Mouse (Mus musculus) kidney, embryonic 15.5 days (tissue): ENCODE data around the gene Gm44511. TPM values are rescaled to one million over a fixed set of nuclear protein-coding genes. Genes with fewer than 3 reads are reported as not detected.

Source experiments
- ATAC-seq: fragments of 200-750 bp; cut with Nextera tagmentation; replicated peaks from 2 replicates; pipeline ENCODE4 v1.8.0; 2017; ENCODE audit warnings: moderate TSS enrichment; ENCODE audit not compliant: low FRiP score
- H3K27ac ChIP-seq: fragments of 300-500 bp; sonication (generic); 2 replicates; pipeline ENCODE4 v1.5.1; 2015; ENCODE audit warnings: mild to moderate bottlenecking, inconsistent platforms
- H3K27me3 ChIP-seq: fragments of 300-500 bp; sonication (generic); 2 replicates; pipeline ENCODE4 v1.6.1; 2015; ENCODE audit warnings: inconsistent platforms
- H3K36me3 ChIP-seq: fragments of 300-500 bp; sonication (generic); 2 replicates; pipeline ENCODE4 v1.6.1; 2015; ENCODE audit warnings: inconsistent platforms
- H3K4me1 ChIP-seq: fragments of 300-500 bp; sonication (generic); 2 replicates; pipeline ENCODE4 v1.6.1; 2015; ENCODE audit warnings: inconsistent platforms
- H3K4me2 ChIP-seq: fragments of 300-500 bp; sonication (generic); 2 replicates; pipeline ENCODE4 v1.6.1; 2015; ENCODE audit warnings: moderate library complexity, mild to moderate bottlenecking, inconsistent platforms
- H3K4me3 ChIP-seq: fragments of 300-500 bp; sonication (generic); replicated peaks from 2 replicates; pipeline ENCODE4 v1.5.1; 2015; ENCODE audit warnings: mild to moderate bottlenecking, inconsistent platforms
- H3K9ac ChIP-seq: fragments of 300-500 bp; sonication (generic); 2 replicates; pipeline ENCODE4 v1.6.1; 2015; ENCODE audit warnings: mild to moderate bottlenecking, inconsistent platforms
- H3K9me3 ChIP-seq: fragments of 300-500 bp; sonication (generic); replicated peaks from 2 replicates; pipeline ENCODE4 v1.6.1; 2016; ENCODE audit warnings: inconsistent platforms
- WGBS: fragments of 180-500 bp; shearing (Covaris S2); methylation state at CpG from one replicate; pipeline ENCODE4 v1.1.7; 2015; ENCODE audit warnings: mixed read lengths; 5-methylcytosine and 5-hydroxymethylcytosine counted together
- polyA plus RNA-seq: library from polyadenylated mRNA; unstranded; fragments of >200 nt; fragmentation: Nextera tagmentation; extraction: Ambion mirVana; gene quantifications from 2 replicates; pipeline ENCODE4 v1.2.1, GENCODE M21; 2015

The Gm44511 gene
- polyA plus RNA-seq: not detected in 2 replicates

DNA sequence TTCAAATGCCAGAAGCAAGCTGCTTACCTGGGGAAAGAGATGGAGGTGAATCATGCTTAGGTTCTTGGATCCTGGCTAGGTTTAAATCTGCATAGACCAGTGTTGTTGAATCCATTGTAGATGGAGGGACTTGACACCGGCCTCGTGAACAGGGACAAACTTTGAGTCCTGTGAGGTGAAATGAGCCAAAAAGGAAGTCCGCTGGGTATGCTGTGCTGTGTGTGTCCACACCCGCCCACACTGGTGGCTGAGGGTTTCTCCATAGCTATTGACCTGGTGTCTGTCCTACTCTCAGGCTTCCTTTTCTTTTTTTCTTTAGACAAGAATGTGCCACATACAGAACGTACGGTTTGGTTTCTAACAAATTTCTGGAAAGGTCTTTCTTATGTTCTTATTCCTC, at the start of gene Gm44511, which contains the start of gene Klrb1b:
Gene Gm44511 (minus strand): TSS at position 184 of the 400 bp plus-strand sequence.
Gene Klrb1b (minus strand): TSS at position 200 of the 400 bp plus-strand sequence.
- no peaks in the 10 kb centered on the region for H3K36me3 ChIP-seq
- H3K9me3 ChIP-seq: no peaks in the 10 kb centered on the region
- no peaks in the 10 kb centered on the region for H3K27me3 ChIP-seq
- H3K9ac ChIP-seq: no peak within 1 kb of the TSS
- H3K4me1 ChIP-seq: no peaks in the 10 kb centered on the region
- no peak within 1 kb of the TSS for H3K4me2 ChIP-seq
- no peak within 1 kb of the TSS for H3K4me3 ChIP-seq
- ATAC-seq: no peak
- no peak within 1 kb of the TSS for H3K27ac ChIP-seq
- 89% methylated on average over 6 of the region's 6 CpGs for WGBS

GRCm38 (mm10) chr6:128871910-128872610, 45.9 kb upstream of the Gm44511 start:
- no peaks in the 10 kb centered on the region for H3K27me3 ChIP-seq
- no peak overlapping the region for H3K9ac ChIP-seq
- no peak for ATAC-seq
- no peak overlapping the region for H3K4me2 ChIP-seq
- H3K4me1 ChIP-seq: no peaks in the 10 kb centered on the region
- H3K9me3 ChIP-seq: no peaks in the 10 kb centered on the region
- no peak overlapping the region for H3K27ac ChIP-seq
- no peak overlapping the region for H3K4me3 ChIP-seq
- no peaks in the 10 kb centered on the region for H3K36me3 ChIP-seq
- WGBS: 92% methylated on average over 1 of the region's 1 CpGs

- Histone ChIP-seq H3K27me3 (no peaks in the 10 kb centered on the region), H3K9me3 (no peaks in the 10 kb centered on the region), H3K9ac (no peak overlapping the region), H3K27ac (no peak overlapping the region), H3K36me3 (no peaks in the 10 kb centered on the region), H3K4me2 (no peak overlapping the region), H3K4me3 (no peak overlapping the region), H3K4me1 (no peaks in the 10 kb centered on the region)
- ATAC-seq: no peak
- 13% methylated on average over 3 of the region's 3 CpGs for WGBS
Measured at GRCm38 (mm10) chr6:128868861-128869260, 42.7 kb upstream of the Gm44511 start.

- H3K4me3 ChIP-seq: no peak overlapping the region
- H3K27me3 ChIP-seq: no peaks in the 10 kb centered on the region
Measured at GRCm38 (mm10) chr6:128857976-128858375, 31.9 kb upstream of the Gm44511 start.

GRCm38 (mm10) chr6:128856250-128856649, 30.1 kb upstream of the Gm44511 start:
- Histone ChIP-seq H3K4me1 (0 out of 2 replicates have a peak, but pooled peaks cover 4% of the 10 kb centered on the region), H3K27me3 (no peaks in the 10 kb centered on the region), H3K4me2 (no peak overlapping the region), H3K4me3 (no peak overlapping the region), H3K36me3 (no peaks in the 10 kb centered on the region), H3K9ac (no peak overlapping the region), H3K27ac (no peak overlapping the region), H3K9me3 (no peaks in the 10 kb centered on the region)
- 51% methylated on average over 5 of the region's 5 CpGs for WGBS
- ATAC-seq: peak; percentile 80

More at GRCm38 (mm10) chr6:128857976-128858375, 31.9 kb upstream of the Gm44511 start:
- no peak for ATAC-seq
- Histone ChIP-seq H3K36me3 (no peaks in the 10 kb centered on the region), H3K4me1 (0 out of 2 replicates have a peak, but pooled peaks cover 4% of the 10 kb centered on the region), H3K27ac (no peak overlapping the region), H3K9ac (no peak overlapping the region), H3K9me3 (no peaks in the 10 kb centered on the region), H3K4me2 (no peak overlapping the region)
- 89% methylated on average over 2 of the region's 2 CpGs for WGBS

- Histone ChIP-seq H3K9me3 (no peaks in the 10 kb centered on the region), H3K4me2 (no peak overlapping the region), H3K4me1 (0 out of 2 replicates have a peak, but pooled peaks cover 4% of the 10 kb centered on the region), H3K9ac (no peak overlapping the region), H3K36me3 (no peaks in the 10 kb centered on the region), H3K4me3 (no peak overlapping the region), H3K27ac (no peak overlapping the region), H3K27me3 (no peaks in the 10 kb centered on the region)
- WGBS: 42% methylated on average over 1 of the region's 1 CpGs
- ATAC-seq: no peak
Measured at GRCm38 (mm10) chr6:128855477-128855876, 29.4 kb upstream of the Gm44511 start.

GRCm38 (mm10) chr6:128854895-128855294, 28.8 kb upstream of the Gm44511 start:
- 97% methylated on average over 3 of the region's 3 CpGs for WGBS
- Histone ChIP-seq H3K4me2 (no peak overlapping the region), H3K9ac (no peak overlapping the region), H3K27ac (no peak overlapping the region), H3K9me3 (no peaks in the 10 kb centered on the region), H3K4me1 (0 out of 2 replicates have a peak, but pooled peaks cover 4% of the 10 kb centered on the region), H3K27me3 (no peaks in the 10 kb centered on the region), H3K36me3 (no peaks in the 10 kb centered on the region), H3K4me3 (no peak overlapping the region)
- no peak for ATAC-seq

- no peak overlapping the region for H3K4me2 ChIP-seq
- peak; percentile 63 for ATAC-seq
- WGBS: 49% methylated on average over 12 of the region's 12 CpGs
- H3K9ac ChIP-seq: no peak overlapping the region
- H3K27me3 ChIP-seq: no peaks in the 10 kb centered on the region
- H3K4me1 ChIP-seq: 0 out of 2 replicates have a peak, but pooled peaks cover 4% of the 10 kb centered on the region
- no peak overlapping the region for H3K27ac ChIP-seq
- H3K4me3 ChIP-seq: no peak overlapping the region
- H3K9me3 ChIP-seq: no peaks in the 10 kb centered on the region
- no peaks in the 10 kb centered on the region for H3K36me3 ChIP-seq
Measured at GRCm38 (mm10) chr6:128854024-128854820, 28.1 kb upstream of the Gm44511 start.

DNA sequence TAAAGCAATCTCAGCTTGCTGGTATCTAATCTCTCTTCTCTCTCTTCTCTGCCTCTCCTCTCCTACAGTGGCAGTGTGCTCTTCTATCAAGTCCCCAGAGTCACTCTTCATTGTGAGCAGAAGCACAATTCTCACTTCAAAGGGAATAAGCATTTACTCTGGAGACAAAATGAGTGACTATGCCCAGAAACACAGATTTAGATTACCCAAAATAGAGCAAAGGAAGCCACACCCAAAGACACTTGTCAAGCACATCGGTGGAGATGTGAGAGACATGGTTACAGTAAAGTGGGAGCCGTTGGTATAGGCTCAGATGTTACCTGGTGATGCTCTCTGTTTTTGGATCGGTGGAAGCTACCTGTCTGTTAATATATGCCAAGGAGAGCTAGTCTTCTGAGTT, 26.7 kb upstream of the Gm44511 start:
- no peak for ATAC-seq

GRCm38 (mm10) chr6:128851151-128851550, 25.0 kb upstream of the Gm44511 start:
- Histone ChIP-seq H3K9ac (no peak overlapping the region), H3K27me3 (no peaks in the 10 kb centered on the region), H3K9me3 (no peaks in the 10 kb centered on the region), H3K36me3 (no peaks in the 10 kb centered on the region), H3K27ac (no peak overlapping the region), H3K4me1 (0 out of 2 replicates have a peak, but pooled peaks cover 1% of the 10 kb centered on the region), H3K4me3 (no peak overlapping the region), H3K4me2 (no peak overlapping the region)
- WGBS: 90% methylated on average over 2 of the region's 2 CpGs
- no peak for ATAC-seq

More for the DNA sequence above, 26.7 kb upstream of the Gm44511 start:
- no peak overlapping the region for H3K4me2 ChIP-seq
- H3K27me3 ChIP-seq: no peaks in the 10 kb centered on the region
- no peaks in the 10 kb centered on the region for H3K9me3 ChIP-seq
- no peak overlapping the region for H3K4me3 ChIP-seq
- H3K36me3 ChIP-seq: no peaks in the 10 kb centered on the region
- H3K9ac ChIP-seq: no peak overlapping the region
- H3K4me1 ChIP-seq: 0 out of 2 replicates have a peak, but pooled peaks cover 4% of the 10 kb centered on the region
- H3K27ac ChIP-seq: no peak overlapping the region
- WGBS: 78% methylated on average over 3 of the region's 3 CpGs

DNA sequence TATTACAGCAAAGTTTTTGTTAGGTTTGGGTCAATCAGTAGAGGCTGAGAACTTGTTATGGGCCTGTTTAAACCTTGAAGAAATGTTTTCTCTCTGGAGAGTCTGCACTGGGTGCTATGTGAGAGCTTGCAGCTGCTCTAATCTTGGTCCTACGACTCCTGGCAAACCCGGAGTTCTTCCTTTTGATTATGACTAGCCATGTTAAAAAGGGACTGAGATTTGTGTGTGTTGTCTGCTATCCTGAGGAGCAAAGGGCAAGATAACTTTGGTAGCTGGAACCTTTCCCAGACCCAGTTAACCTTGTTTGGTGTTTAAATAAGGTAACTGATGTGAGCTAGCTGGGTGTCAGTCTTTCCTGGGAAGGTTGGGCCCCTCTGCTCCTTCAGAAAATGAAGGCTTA, 24.6 kb upstream of the Gm44511 start:
- H3K4me3 ChIP-seq: no peak overlapping the region
- ATAC-seq: no peak
- no peaks in the 10 kb centered on the region for H3K27me3 ChIP-seq
- H3K9me3 ChIP-seq: no peaks in the 10 kb centered on the region
- H3K4me1 ChIP-seq: 0 out of 2 replicates have a peak, but pooled peaks cover under 1% of the 10 kb centered on the region
- no peak overlapping the region for H3K9ac ChIP-seq
- no peak overlapping the region for H3K4me2 ChIP-seq
- 62% methylated on average over 2 of the region's 2 CpGs for WGBS
- no peak overlapping the region for H3K27ac ChIP-seq
- H3K36me3 ChIP-seq: no peaks in the 10 kb centered on the region

DNA sequence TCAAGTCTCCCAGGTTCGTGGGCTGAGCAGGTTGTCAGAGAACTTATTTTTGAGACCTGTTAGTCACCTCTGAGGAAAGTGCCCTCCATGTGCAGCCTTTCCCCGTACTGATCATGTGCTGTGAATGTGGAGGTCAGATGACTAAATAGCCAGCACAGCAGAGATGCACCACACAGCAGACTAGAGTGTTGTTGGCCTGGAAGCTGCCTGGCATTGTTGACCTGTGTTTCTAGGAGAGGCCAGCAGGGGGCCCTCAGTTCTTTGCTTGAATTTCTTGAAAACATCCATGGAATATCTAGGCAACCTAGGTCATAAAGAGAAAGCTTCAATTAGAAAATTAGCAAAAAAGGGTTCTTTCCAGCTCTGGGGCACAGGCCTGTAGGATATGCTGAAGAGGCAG, 23.8 kb upstream of the Gm44511 start:
- no peak overlapping the region for H3K4me2 ChIP-seq
- H3K9me3 ChIP-seq: no peaks in the 10 kb centered on the region
- no peak overlapping the region for H3K4me3 ChIP-seq
- WGBS: 52% methylated on average over 2 of the region's 2 CpGs
- H3K9ac ChIP-seq: no peak overlapping the region
- ATAC-seq: no peak
- no peak overlapping the region for H3K27ac ChIP-seq
- no peaks in the 10 kb centered on the region for H3K27me3 ChIP-seq
- 0 out of 2 replicates have a peak, but pooled peaks cover 4% of the 10 kb centered on the region for H3K4me1 ChIP-seq
- no peaks in the 10 kb centered on the region for H3K36me3 ChIP-seq
